Mouse (Mus musculus): ENCODE measurements around the gene Itgb7. TPM values are rescaled to one million over a fixed set of nuclear protein-coding genes. Genes with fewer than 3 reads are reported as not detected.
A peak's percentile ranks its signal among the peaks of the same experiment; 100 is the strongest.

Itgb7 gene
- polyA plus RNA-seq, 1 experiment from 2014 or later, result 0.57 TPM

DNA sequence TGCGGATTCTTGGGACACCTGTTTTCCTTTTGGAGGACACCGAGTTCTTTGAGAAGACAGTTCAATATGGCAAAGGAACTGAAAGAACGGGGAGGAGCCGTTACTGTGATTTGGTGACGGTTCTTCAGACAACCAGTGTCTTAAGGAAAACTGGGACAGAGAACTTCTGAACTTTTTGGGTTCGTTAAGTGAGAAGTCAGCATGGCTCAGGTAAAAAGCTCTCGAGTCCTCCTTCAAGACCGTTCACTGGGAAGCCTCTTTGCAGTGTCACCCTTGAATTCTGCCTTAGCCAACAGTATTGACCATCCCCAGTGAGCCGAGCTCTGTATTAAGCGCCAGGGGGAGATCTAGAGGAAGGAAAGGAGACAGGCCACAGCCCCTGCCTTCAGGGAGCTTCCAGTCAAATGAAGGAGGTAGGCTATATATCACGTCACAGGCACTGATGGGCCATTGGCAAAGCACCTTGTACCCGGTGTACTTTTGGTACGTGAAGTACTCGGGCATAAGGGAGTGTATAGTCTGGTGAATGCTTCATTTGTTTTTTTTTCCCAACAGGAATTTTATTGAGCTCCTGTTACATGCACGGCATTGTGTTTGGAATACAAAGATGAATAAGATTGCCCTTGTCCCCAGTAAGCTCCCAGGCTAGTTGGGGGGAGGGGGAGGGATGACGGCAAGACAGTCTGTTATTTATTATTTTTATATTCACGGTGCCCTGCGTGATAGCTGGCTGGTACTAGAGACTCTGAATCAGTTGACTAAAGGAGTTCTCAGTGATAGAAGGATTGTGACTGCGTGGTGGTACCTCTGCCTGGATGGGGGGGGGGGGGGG, 26.9 kb downstream of the Itgb7 start, which contains the start of gene Csad:
Gene Csad (minus strand): TSS at position 51 of the 832 bp plus-strand sequence.
- no peaks in the 10 kb centered on the region for H3K27me3 ChIP-seq (ENCODE audit: control insufficient read depth, insufficient read depth, low read length)
- WGBS, result 68% methylated on average over 19 of the region's 19 CpGs
- peaks cover 16% of the 10 kb centered on the region for H3K4me1 ChIP-seq (ENCODE audit: control insufficient read depth, insufficient read depth, low read length)
- ATAC-seq (ENCODE audit: insufficient number of reproducible peaks, low FRiP score, low TSS enrichment, low read depth) (no peak), DNase-seq (ENCODE audit: low spot score) (no peak)
- H3K4me2 ChIP-seq (ENCODE audit: low read depth, severe bottlenecking), result peak within 1 kb of the TSS; percentile 46
- peak within 1 kb of the TSS; percentile 79 for H3K4me3 ChIP-seq (ENCODE audit: low read depth, low read length)
- H3K9ac ChIP-seq (ENCODE audit: low read length), result peak within 1 kb of the TSS; percentile 86
- peaks cover 14% of the 10 kb centered on the region; the same call in 1 of the 2 replicates for H3K36me3 ChIP-seq (ENCODE audit: control insufficient read depth, insufficient read depth, low read length)
- H3K9me3 ChIP-seq (ENCODE audit: control insufficient read depth, low read length), result no peaks in the 10 kb centered on the region
- H3K27ac ChIP-seq (replicated peaks; ENCODE audit: low read depth, low read length), result peak within 1 kb of the TSS; percentile 99

DNA sequence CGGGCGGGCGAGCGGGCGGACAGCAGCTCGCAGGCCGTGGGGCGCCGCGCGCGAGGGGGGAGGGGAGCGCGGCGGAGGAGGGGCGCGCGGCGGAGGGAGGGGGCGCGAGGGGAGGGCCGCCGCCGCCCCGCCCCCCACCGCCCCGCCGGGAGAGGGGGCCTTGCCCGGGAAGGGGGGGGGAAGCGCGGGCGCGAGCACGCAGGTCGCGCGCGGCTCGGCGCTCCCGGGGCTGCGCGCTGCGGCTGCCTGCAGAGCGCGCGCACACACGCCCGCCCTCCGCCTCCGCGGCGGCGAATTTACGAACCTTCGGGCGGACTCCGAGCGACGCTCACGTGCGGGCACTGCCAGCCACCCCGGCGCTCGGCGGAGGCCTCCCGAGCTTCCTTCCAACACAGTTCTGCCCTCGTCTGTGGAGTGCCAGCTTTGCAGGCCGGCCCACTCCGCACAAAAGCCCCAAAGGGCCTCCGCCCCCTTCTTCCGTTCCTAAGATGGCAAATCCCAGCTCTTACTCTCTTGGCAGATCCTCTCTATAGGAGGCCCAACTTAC, 27.8 kb downstream of the Itgb7 start:
- Histone ChIP-seq H3K4me1 (ENCODE audit: control insufficient read depth, insufficient read depth, low read length) (peaks cover 16% of the 10 kb centered on the region), H3K27ac (replicated peaks; ENCODE audit: low read depth, low read length) (peak overlapping the region; percentile 99), H3K27me3 (ENCODE audit: control insufficient read depth, insufficient read depth, low read length) (no peaks in the 10 kb centered on the region), H3K36me3 (ENCODE audit: control insufficient read depth, insufficient read depth, low read length) (peaks cover 11% of the 10 kb centered on the region; the same call in 1 of the 2 replicates), H3K4me3 (ENCODE audit: low read depth, low read length) (peak overlapping the region; percentile 79), H3K9me3 (ENCODE audit: control insufficient read depth, low read length) (no peaks in the 10 kb centered on the region), H3K9ac (ENCODE audit: low read length) (peak overlapping the region; percentile 86), H3K4me2 (ENCODE audit: low read depth, severe bottlenecking) (peak overlapping the region; percentile 46)
- WGBS, result 0% methylated on average over 30 of the region's 72 CpGs
- DNase-seq (ENCODE audit: low spot score) (peak; percentile 77), ATAC-seq (ENCODE audit: insufficient number of reproducible peaks, low FRiP score, low TSS enrichment, low read depth) (peak; percentile 27; the same call in 1 of the 2 replicates)

DNA sequence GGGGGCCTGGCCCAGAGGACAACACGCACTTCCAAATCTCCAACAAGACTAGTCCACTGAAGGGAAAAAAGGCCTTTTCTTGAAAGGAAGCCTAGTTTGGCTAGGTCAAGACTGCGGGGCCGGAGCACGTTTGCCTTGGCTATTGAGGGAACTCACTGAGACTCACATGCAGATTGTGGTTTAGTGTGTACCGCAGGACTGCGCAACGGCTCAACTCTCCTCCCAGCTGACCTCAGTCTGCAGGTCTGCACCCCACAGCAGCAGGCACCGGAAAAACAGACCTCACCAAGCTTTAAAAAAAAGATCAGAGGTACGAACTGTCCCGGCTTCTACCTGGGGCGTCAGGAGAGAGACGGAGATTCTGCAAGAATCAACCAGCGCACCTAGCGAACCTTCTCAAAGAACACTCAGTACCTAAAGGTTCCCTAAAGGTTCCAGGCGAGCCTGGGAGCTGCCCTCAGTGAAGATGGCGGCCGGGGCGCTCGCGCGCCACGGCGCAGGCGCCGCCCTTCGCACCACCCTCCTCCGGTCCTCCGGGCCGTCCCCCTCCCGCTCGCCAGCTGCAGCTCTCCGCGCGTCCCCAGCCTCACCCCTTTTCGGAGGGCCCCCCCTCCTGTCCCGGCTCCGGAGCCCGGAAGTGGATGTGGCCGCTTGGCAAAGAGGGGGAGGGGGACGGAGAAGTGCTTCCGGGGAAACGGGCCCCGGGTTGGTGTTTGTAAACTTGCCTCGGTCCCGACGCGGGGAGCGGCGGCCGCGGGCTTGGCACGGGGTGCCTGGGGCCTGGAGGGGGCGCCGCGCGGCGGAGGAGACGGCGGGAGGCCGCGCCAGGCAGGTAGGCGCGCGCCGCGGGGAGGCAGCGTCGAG, 28.5 kb downstream of the Itgb7 start, which contains the start of gene Zfp740:
Gene Zfp740 (plus strand): TSS at position 279 of the 864 bp plus-strand sequence.
- WGBS, result under 1% methylated on average over 58 of the region's 68 CpGs
- peaks cover 8% of the 10 kb centered on the region; the same call in 1 of the 2 replicates for H3K36me3 ChIP-seq (ENCODE audit: control insufficient read depth, insufficient read depth, low read length)
- peak within 1 kb of the TSS; percentile 86 for H3K9ac ChIP-seq (ENCODE audit: low read length)
- no peaks in the 10 kb centered on the region for H3K27me3 ChIP-seq (ENCODE audit: control insufficient read depth, insufficient read depth, low read length)
- DNase-seq (ENCODE audit: low spot score) (peak; percentile 97), ATAC-seq (ENCODE audit: insufficient number of reproducible peaks, low FRiP score, low TSS enrichment, low read depth) (peak; percentile 91)
- H3K4me2 ChIP-seq (ENCODE audit: low read depth, severe bottlenecking), result peak within 1 kb of the TSS; percentile 46
- H3K4me1 ChIP-seq (ENCODE audit: control insufficient read depth, insufficient read depth, low read length), result peaks cover 16% of the 10 kb centered on the region
- H3K9me3 ChIP-seq (ENCODE audit: control insufficient read depth, low read length), result no peaks in the 10 kb centered on the region
- peak within 1 kb of the TSS; percentile 99 for H3K27ac ChIP-seq (replicated peaks; ENCODE audit: low read depth, low read length)
- H3K4me3 ChIP-seq (ENCODE audit: low read depth, low read length), result peak within 1 kb of the TSS; percentile 79

DNA sequence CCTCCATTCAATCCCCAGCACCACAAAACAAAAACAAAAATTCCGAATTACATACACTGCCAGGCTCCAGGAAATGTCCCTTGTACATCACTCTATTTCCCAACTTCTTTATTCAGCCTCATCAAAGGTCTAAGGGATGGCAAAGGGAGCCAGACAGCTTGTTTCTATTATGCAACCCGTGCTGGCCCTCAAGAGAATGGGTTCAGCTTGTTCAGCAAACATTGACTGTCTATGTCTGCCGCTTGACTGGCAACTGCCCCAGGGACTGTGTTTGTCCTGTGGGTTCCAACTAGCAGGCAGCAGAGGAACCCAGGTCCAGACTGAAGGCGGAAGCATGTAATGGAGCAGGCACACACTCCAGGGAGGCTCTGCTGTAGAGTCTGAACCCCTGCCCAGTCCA, 32.9 kb downstream of the Itgb7 start:
- ATAC-seq (ENCODE audit: insufficient number of reproducible peaks, low FRiP score, low TSS enrichment, low read depth) (no peak), DNase-seq (ENCODE audit: low spot score) (no peak)
- H3K27me3 ChIP-seq (ENCODE audit: control insufficient read depth, insufficient read depth, low read length), result no peaks in the 10 kb centered on the region
- 83% methylated on average over 4 of the region's 4 CpGs for WGBS
- H3K36me3 ChIP-seq (ENCODE audit: control insufficient read depth, insufficient read depth, low read length), result no peaks in the 10 kb centered on the region; the same call in 1 of the 2 replicates
- no peak overlapping the region for H3K4me3 ChIP-seq (ENCODE audit: low read depth, low read length)
- H3K4me2 ChIP-seq (ENCODE audit: low read depth, severe bottlenecking), result no peak overlapping the region
- no peak overlapping the region for H3K27ac ChIP-seq (replicated peaks; ENCODE audit: low read depth, low read length)
- no peaks in the 10 kb centered on the region for H3K9me3 ChIP-seq (ENCODE audit: control insufficient read depth, low read length)
- H3K9ac ChIP-seq (ENCODE audit: low read length), result no peak overlapping the region
- H3K4me1 ChIP-seq (ENCODE audit: control insufficient read depth, insufficient read depth, low read length), result peaks cover 3% of the 10 kb centered on the region; the same call in 1 of the 2 replicates

DNA sequence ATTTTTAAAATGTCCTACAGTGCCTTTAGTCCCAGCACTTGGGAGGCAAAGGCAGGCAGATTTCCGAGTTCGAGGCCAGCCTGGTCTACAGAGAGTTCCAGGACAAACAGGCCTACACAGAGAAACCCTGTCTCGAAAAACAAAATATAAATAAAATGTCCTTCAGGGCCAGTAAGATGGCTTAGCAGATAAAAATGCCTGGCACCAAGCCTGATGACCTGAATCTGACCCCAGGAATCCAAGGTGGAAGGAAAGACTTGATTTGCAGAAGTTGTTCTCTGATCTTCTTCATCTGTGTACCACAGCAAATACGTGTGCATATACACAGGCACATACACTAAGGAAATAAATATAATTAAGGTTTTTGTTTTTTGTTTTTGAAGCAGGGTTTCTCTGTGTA, 36.4 kb downstream of the Itgb7 start:
- Histone ChIP-seq H3K4me3 (ENCODE audit: low read depth, low read length) (no peak overlapping the region), H3K27me3 (ENCODE audit: control insufficient read depth, insufficient read depth, low read length) (no peaks in the 10 kb centered on the region), H3K4me1 (ENCODE audit: control insufficient read depth, insufficient read depth, low read length) (no peaks in the 10 kb centered on the region), H3K4me2 (ENCODE audit: low read depth, severe bottlenecking) (no peak overlapping the region), H3K36me3 (ENCODE audit: control insufficient read depth, insufficient read depth, low read length) (no peaks in the 10 kb centered on the region; the same call in 1 of the 2 replicates), H3K9ac (ENCODE audit: low read length) (no peak overlapping the region), H3K27ac (replicated peaks; ENCODE audit: low read depth, low read length) (no peak overlapping the region), H3K9me3 (ENCODE audit: control insufficient read depth, low read length) (no peaks in the 10 kb centered on the region)
- ATAC-seq (ENCODE audit: insufficient number of reproducible peaks, low FRiP score, low TSS enrichment, low read depth), result no peak
- DNase-seq (ENCODE audit: low spot score), result no peak
- WGBS, result 83% methylated on average over 4 of the region's 4 CpGs

DNA sequence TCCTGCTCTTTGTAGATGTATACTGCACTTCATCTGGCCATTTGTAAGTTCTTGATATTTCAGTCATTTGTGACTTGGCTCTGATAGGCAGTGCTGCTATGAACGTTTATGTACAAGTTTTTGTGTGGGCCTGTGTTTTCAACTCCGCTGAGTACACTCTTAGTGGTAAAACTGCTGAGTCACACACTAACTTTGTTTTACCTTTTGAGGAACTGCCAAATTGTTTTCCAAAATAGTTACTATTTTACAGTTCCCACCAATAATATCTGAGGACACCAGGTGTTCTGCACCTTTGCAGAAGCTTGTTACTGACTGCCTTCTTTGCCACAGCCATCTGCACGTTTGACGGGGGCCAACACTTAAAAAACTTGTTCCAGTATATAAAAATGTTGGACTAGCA, 37.3 kb downstream of the Itgb7 start:
- H3K27ac ChIP-seq (replicated peaks; ENCODE audit: low read depth, low read length), result no peak overlapping the region
- no peaks in the 10 kb centered on the region; the same call in 1 of the 2 replicates for H3K36me3 ChIP-seq (ENCODE audit: control insufficient read depth, insufficient read depth, low read length)
- H3K4me1 ChIP-seq (ENCODE audit: control insufficient read depth, insufficient read depth, low read length), result no peaks in the 10 kb centered on the region
- DNase-seq (ENCODE audit: low spot score), result no peak
- 89% methylated on average over 4 of the region's 4 CpGs for WGBS
- no peak overlapping the region for H3K4me2 ChIP-seq (ENCODE audit: low read depth, severe bottlenecking)
- no peaks in the 10 kb centered on the region for H3K9me3 ChIP-seq (ENCODE audit: control insufficient read depth, low read length)
- H3K9ac ChIP-seq (ENCODE audit: low read length), result no peak overlapping the region
- H3K27me3 ChIP-seq (ENCODE audit: control insufficient read depth, insufficient read depth, low read length), result no peaks in the 10 kb centered on the region
- no peak for ATAC-seq (ENCODE audit: insufficient number of reproducible peaks, low FRiP score, low TSS enrichment, low read depth)
- no peak overlapping the region for H3K4me3 ChIP-seq (ENCODE audit: low read depth, low read length)

DNA sequence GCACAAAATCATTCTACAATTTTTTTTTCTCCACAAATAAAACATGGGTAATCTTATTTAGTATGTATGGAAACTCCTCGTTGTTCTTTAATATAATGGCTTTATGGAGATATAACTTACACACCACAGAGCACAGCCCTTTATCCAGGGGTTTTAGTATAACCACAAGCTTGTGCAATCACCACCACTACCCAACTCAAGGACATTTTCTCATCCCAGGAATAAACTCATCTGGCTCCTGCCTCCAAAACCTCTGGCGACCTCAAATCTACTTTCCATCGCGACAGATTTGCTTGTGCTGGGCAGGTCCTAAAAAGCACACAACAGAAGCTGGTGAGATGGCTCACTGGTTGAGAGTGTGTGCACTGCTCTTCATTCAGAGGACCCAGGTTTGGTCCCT, 38.1 kb downstream of the Itgb7 start:
- H3K9me3 ChIP-seq (ENCODE audit: control insufficient read depth, low read length), result no peaks in the 10 kb centered on the region

More for the DNA sequence above, 38.1 kb downstream of the Itgb7 start:
- Histone ChIP-seq H3K4me1 (ENCODE audit: control insufficient read depth, insufficient read depth, low read length) (no peaks in the 10 kb centered on the region), H3K27me3 (ENCODE audit: control insufficient read depth, insufficient read depth, low read length) (no peaks in the 10 kb centered on the region), H3K36me3 (ENCODE audit: control insufficient read depth, insufficient read depth, low read length) (no peaks in the 10 kb centered on the region; the same call in 1 of the 2 replicates), H3K9ac (ENCODE audit: low read length) (no peak overlapping the region), H3K4me2 (ENCODE audit: low read depth, severe bottlenecking) (no peak overlapping the region), H3K27ac (replicated peaks; ENCODE audit: low read depth, low read length) (no peak overlapping the region), H3K4me3 (ENCODE audit: low read depth, low read length) (no peak overlapping the region)
- ATAC-seq (ENCODE audit: insufficient number of reproducible peaks, low FRiP score, low TSS enrichment, low read depth) (no peak), DNase-seq (ENCODE audit: low spot score) (no peak)
- WGBS, result 89% methylated on average over 4 of the region's 4 CpGs
